Mouse (Mus musculus): ENCODE data around the gene Baat.
A peak's percentile ranks its signal among the peaks of the same experiment; 100 is the strongest.
"Not testable (repeated sequence)": the region's sequence is repeated elsewhere in the genome, so short reads cannot be mapped to it uniquely, and the experiment has no call there.

The Baat gene

GRCm38 (mm10) chr4:49506386-49506785 lies at the start of gene Baat:
Baat (minus strand) TSS chr4:49506557.
- no peak for DNase-seq

- no peak for DNase-seq
Observed at GRCm38 (mm10) chr4:49553380-49553779, 47.0 kb upstream of the Baat start.

- DNase-seq: no peak
Observed at GRCm38 (mm10) chr4:49549383-49549782, 43.0 kb upstream of the Baat start, which contains the start of gene Aldob. Aldob (minus strand) TSS chr4:49549546.

GRCm38 (mm10) chr4:49547544-49548219 lies 41.3 kb upstream of the Baat start:
- DNase-seq: no peak

- no peak for DNase-seq
Observed at GRCm38 (mm10) chr4:49546873-49547543, 40.7 kb upstream of the Baat start.

- DNase-seq: no peak
Observed at GRCm38 (mm10) chr4:49546026-49546425, 39.7 kb upstream of the Baat start.

GRCm38 (mm10) chr4:49540966-49541365 lies 34.6 kb upstream of the Baat start:
- DNase-seq: no peak

GRCm38 (mm10) chr4:49539665-49540064 lies 33.3 kb upstream of the Baat start:
- DNase-seq: no peak

- no peak for DNase-seq
Observed at GRCm38 (mm10) chr4:49536671-49537070, 30.3 kb upstream of the Baat start.

GRCm38 (mm10) chr4:49535675-49536294 lies 29.4 kb upstream of the Baat start:
- DNase-seq: no peak

- no peak for DNase-seq
Observed at GRCm38 (mm10) chr4:49535036-49535435, 28.7 kb upstream of the Baat start.

GRCm38 (mm10) chr4:49522576-49522975 lies 16.2 kb upstream of the Baat start:
- DNase-seq: peak; percentile 19

- no peak for DNase-seq
Observed at GRCm38 (mm10) chr4:49521346-49521745, 15.0 kb upstream of the Baat start.

GRCm38 (mm10) chr4:49520572-49521340 lies 14.4 kb upstream of the Baat start, which contains the start of the genes Mrpl50 and Zfp189:
Mrpl50 (minus strand) TSS chr4:49521093.
Zfp189 (plus strand) TSS chr4:49521176.
- peak; percentile 90 for DNase-seq

- no peak for DNase-seq
Observed at GRCm38 (mm10) chr4:49519476-49519875, 13.1 kb upstream of the Baat start.

- no peak for DNase-seq
Observed at GRCm38 (mm10) chr4:49514441-49514840, 8.1 kb upstream of the Baat start.

- DNase-seq: no peak
Observed at GRCm38 (mm10) chr4:49512636-49513035, 6.3 kb upstream of the Baat start.

GRCm38 (mm10) chr4:49510236-49510835 lies 4.0 kb upstream of the Baat start:
- DNase-seq: not testable (repeated sequence)

- no peak for DNase-seq
Observed at GRCm38 (mm10) chr4:49509183-49509582, 2.8 kb upstream of the Baat start.

GRCm38 (mm10) chr4:49503563-49503962 lies 2.8 kb downstream of the Baat start:
- no peak for DNase-seq

GRCm38 (mm10) chr4:49485934-49486650 lies 20.3 kb downstream of the Baat start:
- not testable (repeated sequence) for DNase-seq

- DNase-seq: no peak
Observed at GRCm38 (mm10) chr4:49485442-49485841, 20.9 kb downstream of the Baat start.

All from cerebellum, adult 8-10 months (tissue).